Mouse (Mus musculus) limb, embryonic 10.5 days (tissue): Measurements from ENCODE around the gene Bhlhe23. TPM values are rescaled to one million over a fixed set of nuclear protein-coding genes. Genes with fewer than 3 reads are reported as not detected.

Source experiments
- DNase-seq: peaks from one replicate; pipeline ENCODE4 v3.0.0-alpha.2; 2017; ENCODE audit warnings: low spot score
- H3K27ac ChIP-seq: fragments of 300-500 bp; sonication (generic); 2 replicates; pipeline ENCODE4 v1.5.1; 2016; ENCODE audit warnings: mild to moderate bottlenecking
- H3K27me3 ChIP-seq: fragments of 300-500 bp; sonication (generic); 2 replicates; pipeline ENCODE4 v1.6.1; 2016; ENCODE audit warnings: low read depth, mild to moderate bottlenecking; ENCODE audit not compliant: poor library complexity, severe bottlenecking
- H3K36me3 ChIP-seq: fragments of 300-500 bp; sonication (generic); 2 replicates; pipeline ENCODE4 v1.6.1; 2016; ENCODE audit warnings: mild to moderate bottlenecking, moderate library complexity
- H3K4me1 ChIP-seq: fragments of 300-500 bp; sonication (generic); 2 replicates; pipeline ENCODE4 v1.6.1; 2016
- H3K4me3 ChIP-seq: fragments of 300-500 bp; sonication (generic); 2 replicates; pipeline ENCODE4 v1.5.1; 2016; ENCODE audit warnings: mild to moderate bottlenecking, moderate library complexity
- H3K9me3 ChIP-seq: fragments of 300-500 bp; sonication (generic); replicated peaks from 2 replicates; pipeline ENCODE4 v1.6.1; 2016; ENCODE audit warnings: mild to moderate bottlenecking
- WGBS: fragments of 180-500 bp; shearing (Covaris S2); methylation state at CpG from one replicate; pipeline ENCODE4 v1.1.7; 2016; 5-methylcytosine and 5-hydroxymethylcytosine counted together
- polyA plus RNA-seq: library from polyadenylated mRNA; unstranded; fragments of >200 nt; fragmentation: Nextera tagmentation; extraction: Ambion mirVana; gene quantifications from 2 replicates; pipeline ENCODE4 v1.2.1, GENCODE M21; 2016

The Bhlhe23 gene
- polyA plus RNA-seq, 1 experiment from 2014 or later: not detected

DNA sequence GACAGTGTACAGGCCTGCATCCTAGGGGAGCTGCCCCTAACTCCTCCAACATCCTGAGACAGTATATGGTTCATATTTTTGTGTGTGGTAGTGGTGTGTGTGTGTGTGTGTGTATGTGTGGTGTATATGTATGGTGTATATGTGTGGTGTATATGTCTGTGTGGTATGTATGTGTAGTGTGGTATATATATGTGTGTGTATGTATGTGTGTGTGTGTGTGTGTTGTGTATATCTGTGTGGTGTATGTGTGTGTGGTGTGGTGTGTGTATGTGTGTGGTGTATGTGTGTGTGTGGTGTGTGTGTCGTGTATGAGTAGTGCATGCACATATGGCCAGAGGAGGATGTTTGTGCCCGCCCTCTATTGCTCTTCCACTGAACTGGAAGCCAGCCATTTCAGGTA is 17.7 kb upstream of the Bhlhe23 start:
- Histone ChIP-seq H3K27ac (no peak overlapping the region), H3K4me1 (peaks cover 11% of the 10 kb centered on the region; the same call in 1 of the 2 replicates), H3K27me3 (peaks cover 17% of the 10 kb centered on the region), H3K9me3 (no peaks in the 10 kb centered on the region), H3K36me3 (no peaks in the 10 kb centered on the region), H3K4me3 (no peak overlapping the region)
- 92% methylated on average over 2 of the region's 2 CpGs for WGBS
- no peak for DNase-seq

DNA sequence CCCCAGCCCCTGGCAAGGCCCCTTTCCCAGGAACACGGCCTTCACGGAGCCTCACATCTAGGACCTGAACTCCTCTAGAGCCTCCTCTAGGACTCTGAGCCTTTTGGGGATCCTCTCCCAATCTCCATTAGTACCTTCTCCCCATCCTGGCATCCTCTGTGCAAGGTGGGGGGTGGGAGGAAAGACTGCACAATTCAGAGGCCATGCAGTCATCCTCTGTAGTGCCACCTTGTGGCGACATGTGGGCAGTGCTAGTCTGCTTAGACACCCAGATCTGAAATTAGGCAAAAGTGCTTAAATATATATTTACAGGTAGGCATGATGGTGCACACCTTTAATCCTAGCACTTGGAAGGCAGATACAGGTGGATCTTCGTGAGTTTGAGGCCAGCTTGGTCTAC is 15.0 kb upstream of the Bhlhe23 start:
- no peak overlapping the region for H3K27ac ChIP-seq
- H3K4me1 ChIP-seq: peaks cover 11% of the 10 kb centered on the region; the same call in 1 of the 2 replicates
- H3K9me3 ChIP-seq: no peaks in the 10 kb centered on the region
- H3K4me3 ChIP-seq: no peak overlapping the region
- H3K27me3 ChIP-seq: peaks cover 42% of the 10 kb centered on the region
- 48% methylated on average over 4 of the region's 4 CpGs for WGBS
- no peaks in the 10 kb centered on the region for H3K36me3 ChIP-seq
- DNase-seq: peak; percentile 58

DNA sequence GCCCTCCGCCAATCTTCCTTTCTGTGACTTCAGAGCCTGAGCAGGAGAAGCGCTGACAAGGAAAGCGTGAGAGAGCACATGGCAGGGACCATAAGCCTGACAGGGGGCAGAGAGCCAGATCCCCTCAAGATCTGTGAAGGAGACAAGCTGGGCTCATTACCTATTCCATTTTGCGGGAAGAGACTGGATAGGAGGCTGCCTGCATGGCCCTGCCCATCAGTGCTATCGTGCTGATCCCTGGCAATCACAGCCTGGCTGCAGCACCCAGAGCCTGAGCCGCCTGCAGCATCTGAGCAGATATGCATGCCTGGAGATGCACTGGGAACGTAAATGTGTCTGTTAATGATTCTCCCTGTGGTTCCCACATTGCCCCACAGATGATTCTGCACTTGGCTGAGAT is 12.1 kb upstream of the Bhlhe23 start:
- Histone ChIP-seq H3K4me1 (no peaks in the 10 kb centered on the region), H3K4me3 (no peak overlapping the region), H3K36me3 (no peaks in the 10 kb centered on the region), H3K27me3 (peaks cover 42% of the 10 kb centered on the region), H3K9me3 (no peaks in the 10 kb centered on the region), H3K27ac (no peak overlapping the region)
- DNase-seq: no peak
- WGBS: 18% methylated on average over 6 of the region's 7 CpGs

DNA sequence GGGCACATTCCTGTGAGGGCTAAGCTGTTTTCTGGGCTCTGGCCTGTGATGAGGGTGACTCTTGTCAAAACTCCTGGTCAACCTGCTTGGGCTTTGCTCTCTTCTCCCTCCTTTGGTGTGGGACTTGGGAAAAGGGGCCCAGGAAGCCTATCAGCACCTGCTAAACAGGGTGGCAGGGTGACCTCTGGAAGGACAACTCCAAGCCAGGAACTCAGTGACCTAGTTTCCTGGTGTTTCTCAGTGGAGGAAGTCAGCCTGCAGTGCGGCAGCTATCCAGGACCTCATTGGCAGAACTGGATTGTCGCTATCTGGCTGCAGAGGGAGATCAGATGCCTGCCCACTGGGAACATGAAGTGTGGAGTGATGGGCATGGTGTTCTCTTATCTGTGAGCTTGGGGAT is 11.7 kb upstream of the Bhlhe23 start:
- peaks cover 42% of the 10 kb centered on the region for H3K27me3 ChIP-seq
- no peaks in the 10 kb centered on the region for H3K4me1 ChIP-seq
- H3K36me3 ChIP-seq: no peaks in the 10 kb centered on the region
- no peaks in the 10 kb centered on the region for H3K9me3 ChIP-seq
- no peak for DNase-seq
- H3K27ac ChIP-seq: no peak overlapping the region
- 25% methylated on average over 2 of the region's 2 CpGs for WGBS
- no peak overlapping the region for H3K4me3 ChIP-seq

DNA sequence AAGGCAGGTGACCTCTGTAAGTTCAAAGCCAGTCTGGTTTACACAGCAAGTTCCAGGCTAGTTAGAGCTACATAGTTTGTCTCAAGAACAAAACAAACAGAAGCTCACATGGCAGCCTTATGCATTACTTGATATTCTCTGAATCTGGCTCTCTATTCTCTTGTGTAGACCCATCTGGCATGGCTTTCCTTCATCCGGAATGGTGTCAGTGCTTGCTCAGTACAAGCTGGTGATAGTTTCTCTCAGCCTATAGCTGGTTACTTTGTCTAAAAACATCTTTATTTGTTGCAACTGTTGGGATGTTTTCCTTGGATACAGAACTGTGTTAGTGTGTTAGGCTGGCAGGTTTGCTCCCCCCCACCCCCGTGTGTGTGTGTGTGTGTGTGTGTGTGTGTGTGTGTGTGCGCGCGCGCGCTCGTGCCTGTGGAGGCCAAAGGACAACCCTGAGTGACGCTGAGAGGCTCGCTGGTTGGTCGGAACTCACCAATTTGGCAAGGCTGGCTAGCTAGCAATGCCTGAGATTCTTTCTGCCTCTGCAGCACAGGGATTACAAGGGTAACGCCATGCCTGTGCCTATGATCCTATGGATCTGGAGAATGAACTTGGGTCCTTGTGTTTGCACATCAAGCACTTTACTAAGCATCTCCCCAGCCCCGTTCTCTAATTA is 11.0 kb upstream of the Bhlhe23 start:
- Histone ChIP-seq H3K4me1 (no peaks in the 10 kb centered on the region), H3K27me3 (peaks cover 42% of the 10 kb centered on the region)
- 86% methylated on average over 13 of the region's 13 CpGs for WGBS

DNA sequence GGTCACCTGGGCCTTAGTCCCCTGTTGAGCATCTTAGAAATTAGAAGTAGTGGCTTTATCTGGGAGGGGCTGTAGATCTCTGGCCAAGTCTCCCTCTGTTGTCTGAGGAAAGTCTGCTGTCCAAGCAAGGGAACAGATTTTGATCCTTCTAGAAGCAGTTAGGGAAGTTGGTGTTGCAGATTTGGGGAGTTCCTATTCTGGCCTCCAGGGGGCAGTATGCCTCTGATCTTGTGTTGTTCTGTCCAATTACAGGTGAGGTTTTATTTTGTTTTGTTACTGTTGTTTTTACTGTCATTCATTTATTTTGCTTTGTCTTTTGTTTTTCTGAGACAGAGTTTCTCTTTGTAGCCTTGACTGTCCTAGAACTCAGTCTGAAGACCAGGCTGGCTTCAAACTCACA is 10.0 kb upstream of the Bhlhe23 start:
- no peak overlapping the region for H3K27ac ChIP-seq
- H3K9me3 ChIP-seq: no peaks in the 10 kb centered on the region
- peaks cover 47% of the 10 kb centered on the region for H3K27me3 ChIP-seq
- no peaks in the 10 kb centered on the region for H3K4me1 ChIP-seq
- DNase-seq: peak; percentile 57
- no peak overlapping the region for H3K4me3 ChIP-seq
- H3K36me3 ChIP-seq: no peaks in the 10 kb centered on the region

More for the DNA sequence above, 11.0 kb upstream of the Bhlhe23 start:
- no peak for DNase-seq
- Histone ChIP-seq H3K36me3 (no peaks in the 10 kb centered on the region), H3K27ac (no peak overlapping the region), H3K4me3 (no peak overlapping the region), H3K9me3 (no peaks in the 10 kb centered on the region)

DNA sequence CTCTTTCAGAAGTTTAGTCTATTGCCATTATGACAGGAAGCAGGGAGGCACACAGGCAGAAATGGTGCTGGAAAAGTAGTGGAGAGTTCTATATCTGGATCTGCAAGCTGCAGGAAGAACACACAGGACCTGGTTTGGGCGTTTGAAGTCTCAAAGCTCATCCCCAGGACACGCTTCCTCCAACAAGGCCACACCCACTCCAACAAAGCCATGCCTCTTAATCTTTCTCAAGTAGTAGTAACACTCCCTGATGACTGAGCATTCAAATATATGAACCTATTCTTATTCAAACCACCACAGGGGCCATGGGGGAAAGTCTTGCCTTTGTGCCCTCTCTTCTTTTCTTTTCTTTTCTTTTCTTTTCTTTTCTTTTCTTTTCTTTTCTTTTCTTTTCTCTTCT is 3.6 kb upstream of the Bhlhe23 start:
- Histone ChIP-seq H3K4me1 (peaks cover 12% of the 10 kb centered on the region), H3K27me3 (peaks cover 68% of the 10 kb centered on the region), H3K36me3 (no peaks in the 10 kb centered on the region), H3K9me3 (no peaks in the 10 kb centered on the region), H3K4me3 (no peak overlapping the region), H3K27ac (no peak overlapping the region)
- no peak for DNase-seq
- 12% methylated on average over 2 of the region's 2 CpGs for WGBS

DNA sequence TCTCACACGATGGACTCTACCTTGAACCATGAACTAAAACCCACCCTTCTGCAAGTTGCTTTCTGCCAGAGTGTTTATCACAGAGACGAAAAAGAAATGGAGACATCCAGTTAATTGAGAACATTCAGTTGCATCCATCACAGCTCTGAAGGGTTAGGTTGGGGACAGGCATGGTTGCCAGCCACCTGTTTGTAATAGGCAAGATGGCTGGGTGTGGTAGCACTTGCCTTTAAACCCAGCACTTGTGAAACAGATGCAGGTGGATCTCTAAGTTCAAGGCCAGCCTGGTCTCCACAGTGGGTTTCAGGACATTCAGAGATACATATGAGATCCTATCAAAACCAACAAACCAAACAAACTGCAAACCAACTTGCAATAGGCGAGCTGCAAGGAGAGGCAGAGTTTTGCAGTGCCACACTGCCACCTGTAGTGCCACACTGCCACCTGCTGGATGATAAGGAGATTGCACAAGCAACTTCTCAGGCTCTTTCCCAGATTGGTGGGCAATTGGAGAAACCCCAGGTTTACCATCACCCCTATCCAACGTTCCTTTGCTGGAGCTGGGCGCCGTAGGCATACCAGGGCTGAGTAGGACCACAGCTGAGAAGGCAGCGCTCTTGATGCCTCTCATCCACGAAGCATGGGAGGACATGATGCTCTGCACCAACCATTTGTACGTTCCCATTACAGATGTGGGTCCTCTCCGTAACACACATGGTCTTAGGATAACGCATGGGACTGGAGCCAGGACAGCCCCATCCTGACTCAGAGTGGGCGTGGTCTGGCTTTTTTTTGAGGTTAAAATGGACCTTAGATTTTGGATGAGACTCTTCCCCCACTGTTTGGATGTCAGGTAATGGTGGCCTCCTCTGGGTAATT is 2.8 kb upstream of the Bhlhe23 start:
- Histone ChIP-seq H3K9me3 (no peaks in the 10 kb centered on the region), H3K27me3 (peaks cover 76% of the 10 kb centered on the region), H3K36me3 (no peaks in the 10 kb centered on the region), H3K4me3 (no peak overlapping the region), H3K4me1 (peaks cover 12% of the 10 kb centered on the region), H3K27ac (no peak overlapping the region)
- peak; percentile 69 for DNase-seq
- 25% methylated on average over 12 of the region's 12 CpGs for WGBS

DNA sequence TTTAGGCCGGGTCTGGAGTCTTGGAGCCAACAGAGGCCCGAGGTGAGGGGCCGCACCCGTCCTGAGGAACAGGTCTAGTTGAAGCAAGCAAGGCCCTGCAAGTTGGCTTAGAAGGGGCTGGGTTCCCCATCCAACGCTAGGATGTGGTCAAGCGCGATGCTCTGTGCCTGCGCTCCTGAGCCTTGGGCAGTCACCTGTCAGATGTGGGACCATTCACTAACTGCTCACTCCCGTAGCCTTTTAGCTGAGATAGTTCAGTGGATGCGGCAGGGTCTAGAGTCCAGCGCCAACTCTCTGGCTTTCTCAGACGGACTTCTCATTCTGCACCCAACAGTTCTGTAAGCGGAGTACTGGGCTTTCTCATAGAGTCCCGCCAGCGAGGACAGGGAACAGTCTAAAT is 1.1 kb downstream of the Bhlhe23 start:
- Histone ChIP-seq H3K36me3 (no peaks in the 10 kb centered on the region), H3K9me3 (no peaks in the 10 kb centered on the region), H3K27ac (no peak overlapping the region), H3K4me3 (peak overlapping the region; percentile 26; the same call in 1 of the 2 replicates), H3K4me1 (peaks cover 12% of the 10 kb centered on the region), H3K27me3 (peaks cover 97% of the 10 kb centered on the region)
- 3% methylated on average over 15 of the region's 15 CpGs for WGBS
- DNase-seq: no peak

DNA sequence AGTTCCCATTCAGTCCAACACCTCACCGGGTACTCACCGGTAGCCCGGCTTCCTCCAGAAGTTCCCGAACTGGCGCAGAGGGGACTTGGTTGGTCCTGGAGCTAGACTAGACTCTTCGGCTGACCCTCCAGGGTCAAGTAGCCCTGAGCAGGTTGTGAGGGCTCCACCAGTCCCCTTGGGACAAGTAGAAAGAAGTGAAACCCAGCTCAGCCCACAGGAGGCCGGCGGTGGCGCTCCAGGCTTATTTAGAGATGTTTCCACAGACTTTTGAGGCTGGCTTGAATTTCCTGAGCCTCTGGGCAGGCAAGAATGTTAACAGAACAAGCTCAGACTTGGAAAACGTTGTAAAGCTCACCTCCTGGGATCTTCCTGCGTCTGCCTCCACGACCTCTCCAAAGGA is 1.5 kb downstream of the Bhlhe23 start:
- DNase-seq: peak; percentile 38
- H3K4me3 ChIP-seq: no peak overlapping the region
- 5% methylated on average over 12 of the region's 12 CpGs for WGBS

DNA sequence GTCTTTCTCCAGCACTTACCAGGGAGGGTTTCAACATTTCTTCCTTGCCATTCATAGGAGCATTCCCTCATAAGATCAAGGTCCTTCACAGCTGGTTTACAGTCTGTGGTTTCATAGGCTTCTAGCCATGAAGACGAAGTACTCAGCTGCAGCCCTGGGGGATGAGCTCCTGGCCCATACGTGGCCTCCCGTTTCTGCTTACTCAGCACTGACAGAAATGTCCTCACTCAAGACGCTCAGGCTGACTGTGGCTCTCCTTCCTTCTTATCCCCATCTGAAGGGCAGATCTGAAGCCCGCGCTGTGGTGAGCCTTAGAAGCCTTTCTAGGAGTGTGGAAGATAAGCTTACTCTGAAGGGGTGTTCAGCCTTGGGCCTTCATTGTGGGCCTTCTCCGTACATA is 11.0 kb downstream of the Bhlhe23 start:
- Histone ChIP-seq H3K27me3 (peaks cover 17% of the 10 kb centered on the region; the same call in 1 of the 2 replicates), H3K4me1 (no peaks in the 10 kb centered on the region), H3K9me3 (no peaks in the 10 kb centered on the region), H3K36me3 (no peaks in the 10 kb centered on the region), H3K27ac (no peak overlapping the region), H3K4me3 (no peak overlapping the region)
- WGBS: 80% methylated on average over 7 of the region's 7 CpGs
- DNase-seq: no peak

More for the DNA sequence above, 1.5 kb downstream of the Bhlhe23 start:
- peaks cover 99% of the 10 kb centered on the region for H3K27me3 ChIP-seq
- H3K36me3 ChIP-seq: no peaks in the 10 kb centered on the region
- peaks cover 12% of the 10 kb centered on the region for H3K4me1 ChIP-seq
- no peaks in the 10 kb centered on the region for H3K9me3 ChIP-seq
- no peak overlapping the region for H3K27ac ChIP-seq

DNA sequence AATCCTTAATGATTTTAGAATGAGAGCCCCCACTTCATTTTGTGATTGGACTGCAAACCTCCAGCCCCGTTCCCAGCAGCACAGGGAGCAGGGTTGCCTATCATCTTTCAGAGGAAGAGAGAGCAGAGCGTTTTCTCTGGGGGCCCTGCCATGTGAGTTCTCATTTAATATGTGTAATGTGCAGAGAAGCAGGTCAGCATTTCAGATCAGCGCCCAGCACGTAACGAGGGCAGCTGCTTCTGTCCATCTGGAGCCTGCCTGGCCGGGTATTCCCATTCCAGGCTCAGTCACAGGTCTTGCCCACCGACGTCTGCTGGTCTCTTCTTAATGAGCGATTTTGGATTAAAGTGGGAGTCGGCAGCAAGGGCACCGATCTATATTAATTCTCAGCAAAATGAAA is 11.7 kb downstream of the Bhlhe23 start:
- no peak for DNase-seq
- H3K36me3 ChIP-seq: no peaks in the 10 kb centered on the region
- 79% methylated on average over 11 of the region's 11 CpGs for WGBS
- no peak overlapping the region for H3K4me3 ChIP-seq
- no peak overlapping the region for H3K27ac ChIP-seq
- H3K4me1 ChIP-seq: no peaks in the 10 kb centered on the region
- peaks cover 10% of the 10 kb centered on the region; the same call in 1 of the 2 replicates for H3K27me3 ChIP-seq
- H3K9me3 ChIP-seq: no peaks in the 10 kb centered on the region

DNA sequence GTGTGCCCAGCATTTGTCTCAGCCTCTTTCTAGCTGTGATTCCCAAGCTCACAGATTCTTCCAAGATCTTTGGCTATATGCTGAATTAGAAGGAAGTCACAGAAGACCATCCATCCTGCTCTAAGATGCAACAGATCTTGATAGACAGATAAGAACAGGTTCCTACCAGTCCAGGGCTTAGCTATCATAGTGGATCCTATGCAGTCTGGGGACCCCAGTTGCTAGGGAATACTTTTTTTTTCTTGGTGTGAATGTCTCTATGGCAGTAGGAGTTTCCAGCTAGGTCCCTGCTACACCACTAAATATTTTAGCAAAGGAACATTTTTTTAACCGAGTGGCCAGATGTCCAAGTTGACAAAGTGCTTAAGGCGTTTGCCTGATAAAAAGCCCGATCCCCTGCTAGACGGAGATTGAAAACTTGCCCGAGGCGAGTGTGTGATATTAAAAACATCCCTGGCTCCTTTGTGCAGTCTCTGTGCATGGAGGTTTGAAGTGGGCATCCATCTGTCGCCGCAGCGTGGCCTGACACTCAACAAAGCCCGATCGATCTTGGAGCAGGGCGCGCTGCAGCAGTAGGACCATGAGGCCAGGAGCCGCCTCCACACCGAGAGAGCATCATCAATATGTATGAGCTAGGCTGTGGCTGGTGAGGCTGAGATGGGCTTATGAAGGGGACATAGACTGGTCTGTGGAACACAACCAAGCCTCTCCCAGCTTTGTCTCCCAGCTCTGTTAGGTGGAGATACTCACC is 18.0 kb downstream of the Bhlhe23 start:
- H3K4me3 ChIP-seq: no peak overlapping the region
- DNase-seq: no peak
- 60% methylated on average over 15 of the region's 15 CpGs for WGBS
- no peaks in the 10 kb centered on the region for H3K9me3 ChIP-seq
- H3K4me1 ChIP-seq: no peaks in the 10 kb centered on the region
- H3K27me3 ChIP-seq: peaks cover 8% of the 10 kb centered on the region; the same call in 1 of the 2 replicates
- no peaks in the 10 kb centered on the region for H3K36me3 ChIP-seq
- no peak overlapping the region for H3K27ac ChIP-seq
